Mouse (Mus musculus): ENCODE results near the gene Odf4. TPM values are rescaled to one million over a fixed set of nuclear protein-coding genes. Genes with fewer than 3 reads are reported as not detected.
A peak's percentile ranks its signal among the peaks of the same experiment; 100 is the strongest.
"Not testable (repeated sequence)": the region's sequence is repeated elsewhere in the genome, so short reads cannot be mapped to it uniquely, and the experiment has no call there.

Odf4 gene
- polyA plus RNA-seq (2011; ENCODE audit: insufficient read length, low read depth, missing spikeins) = not detected in 2 replicates

DNA sequence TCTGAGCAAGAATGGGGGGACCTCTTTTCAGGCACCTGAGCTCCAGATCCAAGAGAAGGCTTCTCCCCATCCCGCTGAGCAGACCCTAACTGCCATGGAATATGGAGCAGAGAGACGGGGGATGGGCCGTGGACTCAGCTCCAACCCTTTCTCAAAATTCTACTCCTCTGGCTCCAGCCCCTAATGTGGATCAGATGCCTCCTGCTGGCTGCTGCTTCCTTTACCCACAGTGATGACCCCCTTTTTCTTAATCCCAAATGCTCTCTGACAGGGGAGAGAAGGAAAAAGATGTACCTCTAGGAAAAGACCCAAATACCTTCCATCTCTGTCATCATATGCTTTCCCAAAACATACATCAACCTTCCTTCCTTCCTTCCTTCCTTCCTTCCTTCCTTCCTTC is at the start of gene Odf4:
Gene Odf4, minus strand, starts transcription at position 101 of the 400 bp plus-strand sequence.
- no peak within 1 kb of the TSS for H3K4me3 ChIP-seq (ENCODE audit: insufficient read depth, low read length)
- H3K4me1 ChIP-seq (ENCODE audit: control insufficient read depth, insufficient read depth, low read length) = no peaks in the 10 kb centered on the region
- H3K27ac ChIP-seq (ENCODE audit: insufficient read depth, low read length) = no peak within 1 kb of the TSS
- TF ChIP-seq CTCF (IDR thresholded peaks at IDR 0.05; ENCODE audit: borderline replicate concordance, insufficient read depth, low read length) = no peak
- no peak for TF ChIP-seq POLR2A (IDR thresholded peaks at IDR 0.05; ENCODE audit: low read depth, low read length)

DNA sequence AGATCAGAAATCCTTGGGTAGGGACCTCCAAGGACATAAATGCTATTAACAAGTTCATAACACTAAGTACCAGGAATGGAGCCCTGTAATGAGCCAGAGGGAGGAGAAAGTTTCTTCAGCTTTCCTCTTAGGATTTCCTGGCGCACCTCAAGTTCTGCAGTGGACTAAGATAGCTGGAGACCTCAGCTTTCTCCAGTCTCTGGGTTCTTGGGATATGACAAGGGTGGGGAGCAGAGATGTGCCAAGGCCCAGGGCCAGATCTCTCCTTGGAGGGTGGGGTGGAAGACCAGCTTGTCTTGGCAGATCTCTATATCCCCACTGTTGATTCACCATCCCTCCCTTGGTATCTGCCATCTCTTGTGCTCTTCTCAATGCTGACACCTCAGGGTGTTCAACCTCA is 48.7 kb upstream of the Odf4 start:
- TF ChIP-seq POLR2A (IDR thresholded peaks at IDR 0.05; ENCODE audit: low read depth, low read length) (no peak), CTCF (IDR thresholded peaks at IDR 0.05; ENCODE audit: borderline replicate concordance, insufficient read depth, low read length) (no peak)
- Histone ChIP-seq H3K27ac (ENCODE audit: insufficient read depth, low read length) (no peak overlapping the region), H3K4me3 (ENCODE audit: insufficient read depth, low read length) (no peak overlapping the region), H3K4me1 (ENCODE audit: control insufficient read depth, insufficient read depth, low read length) (0 out of 2 replicates have a peak, but pooled peaks cover 2% of the 10 kb centered on the region)

GRCm38 (mm10) chr11:68975085-68975484 is 48.2 kb upstream of the Odf4 start, which contains the start of gene Rangrf:
Gene Rangrf (minus strand): TSS chr11:68975185.
- H3K27ac ChIP-seq (ENCODE audit: insufficient read depth, low read length) = no peak within 1 kb of the TSS
- TF ChIP-seq POLR2A (IDR thresholded peaks at IDR 0.05; ENCODE audit: low read depth, low read length) = no peak
- peak within 1 kb of the TSS; percentile 31; the same call in 1 of the 2 replicates for H3K4me3 ChIP-seq (ENCODE audit: insufficient read depth, low read length)

DNA sequence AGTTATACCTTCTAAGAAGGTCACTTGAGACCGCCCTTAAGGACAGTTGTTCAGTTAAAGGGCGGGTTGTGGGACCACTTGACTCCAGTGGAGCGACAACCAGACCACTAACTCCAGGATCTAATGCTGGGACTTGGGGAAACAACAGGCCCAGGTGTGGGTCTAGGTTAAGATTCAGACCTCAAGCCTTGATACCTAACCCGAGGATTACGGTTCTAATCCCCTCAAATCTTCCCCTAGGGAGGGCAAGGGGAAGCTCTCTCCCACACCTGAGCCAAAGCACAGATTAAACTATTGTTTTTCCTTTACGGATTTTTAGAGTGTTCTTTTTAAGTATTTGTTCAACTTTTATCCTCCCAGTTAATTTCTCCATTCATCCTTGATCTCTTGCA is 47.2 kb upstream of the Odf4 start:
- 0 out of 2 replicates have a peak, but pooled peaks cover 2% of the 10 kb centered on the region for H3K4me1 ChIP-seq (ENCODE audit: control insufficient read depth, insufficient read depth, low read length)
- H3K27ac ChIP-seq (ENCODE audit: insufficient read depth, low read length) = no peak overlapping the region
- no peak for TF ChIP-seq POLR2A (IDR thresholded peaks at IDR 0.05; ENCODE audit: low read depth, low read length)
- no peak for TF ChIP-seq CTCF (IDR thresholded peaks at IDR 0.05; ENCODE audit: borderline replicate concordance, insufficient read depth, low read length)
- H3K4me3 ChIP-seq (ENCODE audit: insufficient read depth, low read length) = peak overlapping the region; percentile 31

More at GRCm38 (mm10) chr11:68975085-68975484, 48.2 kb upstream of the Odf4 start, which contains the start of gene Rangrf:
- H3K4me1 ChIP-seq (ENCODE audit: control insufficient read depth, insufficient read depth, low read length) = 0 out of 2 replicates have a peak, but pooled peaks cover 2% of the 10 kb centered on the region

GRCm38 (mm10) chr11:68973250-68974058 is 46.6 kb upstream of the Odf4 start:
- H3K4me3 ChIP-seq (ENCODE audit: insufficient read depth, low read length) = peak overlapping the region; percentile 31
- H3K27ac ChIP-seq (ENCODE audit: insufficient read depth, low read length); H3K4me1 ChIP-seq (ENCODE audit: control insufficient read depth, insufficient read depth, low read length): not testable (repeated sequence)

DNA sequence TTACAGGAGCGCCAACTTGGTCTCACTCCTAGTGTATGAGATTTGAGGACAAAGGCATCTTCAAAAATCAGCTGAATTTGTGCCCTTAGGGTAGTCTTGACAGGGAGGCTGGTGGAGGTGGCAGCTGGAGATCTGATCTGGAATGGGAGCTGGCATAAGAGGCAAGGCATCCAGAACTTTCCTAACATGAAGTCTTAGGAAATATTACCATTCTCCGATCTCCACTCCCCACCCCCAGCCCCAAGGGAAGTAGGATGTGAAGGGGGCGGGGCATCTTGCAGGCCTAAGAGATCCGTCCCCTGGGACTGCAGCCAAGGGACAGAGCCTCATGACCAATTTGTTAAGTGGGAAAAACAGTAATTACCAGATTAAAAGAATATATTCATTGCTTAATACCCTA is 43.4 kb upstream of the Odf4 start:
- H3K27ac ChIP-seq (ENCODE audit: insufficient read depth, low read length) = no peak overlapping the region
- TF ChIP-seq CTCF (IDR thresholded peaks at IDR 0.05; ENCODE audit: borderline replicate concordance, insufficient read depth, low read length) (no peak), POLR2A (IDR thresholded peaks at IDR 0.05; ENCODE audit: low read depth, low read length) (no peak)
- 0 out of 2 replicates have a peak, but pooled peaks cover 2% of the 10 kb centered on the region for H3K4me1 ChIP-seq (ENCODE audit: control insufficient read depth, insufficient read depth, low read length)
- H3K4me3 ChIP-seq (ENCODE audit: insufficient read depth, low read length) = no peak overlapping the region

DNA sequence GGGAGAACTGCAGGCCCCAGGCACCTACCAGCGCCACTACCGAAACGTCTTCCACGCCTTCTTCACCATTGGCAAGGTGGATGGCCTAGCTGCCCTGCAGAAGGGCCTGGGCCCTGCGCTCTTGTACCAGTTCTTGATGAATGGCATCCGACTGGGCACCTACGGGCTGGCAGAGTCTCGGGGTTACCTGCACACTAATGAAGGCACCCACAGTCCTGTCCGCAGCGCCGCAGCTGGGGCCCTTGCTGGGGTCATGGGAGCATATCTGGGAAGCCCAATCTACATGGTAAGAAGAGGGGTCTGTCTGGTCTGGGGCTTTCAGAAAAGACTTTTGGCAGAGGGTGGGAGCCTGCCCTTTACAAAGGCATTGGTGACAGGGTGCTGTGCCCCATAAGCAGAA is 41.9 kb upstream of the Odf4 start:
- Histone ChIP-seq H3K4me1 (ENCODE audit: control insufficient read depth, insufficient read depth, low read length) (0 out of 2 replicates have a peak, but pooled peaks cover 2% of the 10 kb centered on the region), H3K27ac (ENCODE audit: insufficient read depth, low read length) (no peak overlapping the region), H3K4me3 (ENCODE audit: insufficient read depth, low read length) (no peak overlapping the region)
- TF ChIP-seq POLR2A (IDR thresholded peaks at IDR 0.05; ENCODE audit: low read depth, low read length) (no peak), CTCF (IDR thresholded peaks at IDR 0.05; ENCODE audit: borderline replicate concordance, insufficient read depth, low read length) (no peak)

- TF ChIP-seq POLR2A (IDR thresholded peaks at IDR 0.05; ENCODE audit: low read depth, low read length) (0 out of 2 replicates have a peak, but pooled peaks have one; percentile 52), CTCF (IDR thresholded peaks at IDR 0.05; ENCODE audit: borderline replicate concordance, insufficient read depth, low read length) (no peak)
- Histone ChIP-seq H3K4me3 (ENCODE audit: insufficient read depth, low read length) (peak within 1 kb of the TSS; percentile 76), H3K4me1 (ENCODE audit: control insufficient read depth, insufficient read depth, low read length) (no peaks in the 10 kb centered on the region), H3K27ac (ENCODE audit: insufficient read depth, low read length) (peak within 1 kb of the TSS; percentile 37; the same call in 1 of the 2 replicates)
Observed at GRCm38 (mm10) chr11:68967337-68968282, 40.7 kb upstream of the Odf4 start, which contains the start of gene Slc25a35. Gene Slc25a35 (plus strand): TSS chr11:68968131.

GRCm38 (mm10) chr11:68966554-68966953 is 39.7 kb upstream of the Odf4 start:
- H3K4me1 ChIP-seq (ENCODE audit: control insufficient read depth, insufficient read depth, low read length) = no peaks in the 10 kb centered on the region
- no peak overlapping the region for H3K27ac ChIP-seq (ENCODE audit: insufficient read depth, low read length)
- TF ChIP-seq CTCF (IDR thresholded peaks at IDR 0.05; ENCODE audit: borderline replicate concordance, insufficient read depth, low read length) (no peak), POLR2A (IDR thresholded peaks at IDR 0.05; ENCODE audit: low read depth, low read length) (no peak)
- no peak overlapping the region for H3K4me3 ChIP-seq (ENCODE audit: insufficient read depth, low read length)

Data from embryonic fibroblast, embryonic 13.5 days (primary cell).